Mouse (Mus musculus): Measurements from ENCODE around the gene Eme2. TPM values are rescaled to one million over a fixed set of nuclear protein-coding genes. Genes with fewer than 3 reads are reported as not detected.

The Eme2 gene
- polyA plus RNA-seq, 1 experiment, result 55.3 TPM

- peaks cover 6% of the 10 kb centered on the region for H3K4me1 ChIP-seq (replicated peaks; ENCODE audit: control insufficient read depth, insufficient read depth, low read length)
- peak overlapping the region; percentile 15; the same call in 1 of the 2 replicates for H3K27ac ChIP-seq (ENCODE audit: control insufficient read depth, insufficient read depth, low read length)
- H3K36me3 ChIP-seq (ENCODE audit: control insufficient read depth, insufficient read depth, low read length), result no peaks in the 10 kb centered on the region
- TF ChIP-seq POLR2A (IDR thresholded peaks at IDR 0.05; ENCODE audit: control insufficient read depth, extremely low read depth, insufficient read depth, low read length, poor library complexity), result no peak
- no peak for TF ChIP-seq CTCF (IDR thresholded peaks at IDR 0.05; ENCODE audit: borderline replicate concordance, control insufficient read depth, extremely low read depth, insufficient read depth, low read length, poor library complexity)
- under 1% methylated on average over 21 of the region's 21 CpGs for WGBS
- peak overlapping the region; percentile 62 for H3K4me3 ChIP-seq (ENCODE audit: control insufficient read depth, insufficient read depth, low read length)
- DNase-seq, result no peak
- no peaks in the 10 kb centered on the region for H3K27me3 ChIP-seq (ENCODE audit: control insufficient read depth, insufficient read depth, low read length)
Measured at GRCm38 (mm10) chr17:24849733-24850064, 45.2 kb downstream of the Eme2 start.

GRCm38 (mm10) chr17:24848600-24849031, 46.3 kb downstream of the Eme2 start:
- peaks cover 6% of the 10 kb centered on the region for H3K4me1 ChIP-seq (replicated peaks; ENCODE audit: control insufficient read depth, insufficient read depth, low read length)
- no peak for DNase-seq
- no peak overlapping the region for H3K4me3 ChIP-seq (ENCODE audit: control insufficient read depth, insufficient read depth, low read length)
- H3K27me3 ChIP-seq (ENCODE audit: control insufficient read depth, insufficient read depth, low read length), result no peaks in the 10 kb centered on the region
- no peak overlapping the region for H3K27ac ChIP-seq (ENCODE audit: control insufficient read depth, insufficient read depth, low read length)
- no peaks in the 10 kb centered on the region for H3K36me3 ChIP-seq (ENCODE audit: control insufficient read depth, insufficient read depth, low read length)
- no peak for TF ChIP-seq CTCF (IDR thresholded peaks at IDR 0.05; ENCODE audit: borderline replicate concordance, control insufficient read depth, extremely low read depth, insufficient read depth, low read length, poor library complexity)
- TF ChIP-seq POLR2A (IDR thresholded peaks at IDR 0.05; ENCODE audit: control insufficient read depth, extremely low read depth, insufficient read depth, low read length, poor library complexity), result no peak

- no peak for TF ChIP-seq CTCF (IDR thresholded peaks at IDR 0.05; ENCODE audit: borderline replicate concordance, control insufficient read depth, extremely low read depth, insufficient read depth, low read length, poor library complexity)
Measured at GRCm38 (mm10) chr17:24847386-24847785, 47.5 kb downstream of the Eme2 start.

GRCm38 (mm10) chr17:24844525-24844924, 50.4 kb downstream of the Eme2 start:
- H3K36me3 ChIP-seq (ENCODE audit: control insufficient read depth, insufficient read depth, low read length), result no peaks in the 10 kb centered on the region
- H3K4me3 ChIP-seq (ENCODE audit: control insufficient read depth, insufficient read depth, low read length), result no peak overlapping the region
- no peak for DNase-seq
- 86% methylated on average over 9 of the region's 9 CpGs for WGBS
- peaks cover 2% of the 10 kb centered on the region for H3K4me1 ChIP-seq (replicated peaks; ENCODE audit: control insufficient read depth, insufficient read depth, low read length)
- no peaks in the 10 kb centered on the region for H3K27me3 ChIP-seq (ENCODE audit: control insufficient read depth, insufficient read depth, low read length)
- H3K27ac ChIP-seq (ENCODE audit: control insufficient read depth, insufficient read depth, low read length), result no peak overlapping the region
- no peak for TF ChIP-seq CTCF (IDR thresholded peaks at IDR 0.05; ENCODE audit: borderline replicate concordance, control insufficient read depth, extremely low read depth, insufficient read depth, low read length, poor library complexity)
- TF ChIP-seq POLR2A (IDR thresholded peaks at IDR 0.05; ENCODE audit: control insufficient read depth, extremely low read depth, insufficient read depth, low read length, poor library complexity), result no peak

More at GRCm38 (mm10) chr17:24847386-24847785, 47.5 kb downstream of the Eme2 start:
- Histone ChIP-seq H3K27me3 (ENCODE audit: control insufficient read depth, insufficient read depth, low read length) (no peaks in the 10 kb centered on the region), H3K27ac (ENCODE audit: control insufficient read depth, insufficient read depth, low read length) (no peak overlapping the region), H3K36me3 (ENCODE audit: control insufficient read depth, insufficient read depth, low read length) (no peaks in the 10 kb centered on the region), H3K4me1 (replicated peaks; ENCODE audit: control insufficient read depth, insufficient read depth, low read length) (peaks cover 6% of the 10 kb centered on the region), H3K4me3 (ENCODE audit: control insufficient read depth, insufficient read depth, low read length) (no peak overlapping the region)
- no peak for DNase-seq
- 100% methylated on average over 1 of the region's 1 CpGs for WGBS

- WGBS, result 83% methylated on average over 2 of the region's 2 CpGs
- DNase-seq, result peak; percentile 16
- TF ChIP-seq CTCF (IDR thresholded peaks at IDR 0.05; ENCODE audit: borderline replicate concordance, control insufficient read depth, extremely low read depth, insufficient read depth, low read length, poor library complexity), result no peak
- no peak for TF ChIP-seq POLR2A (IDR thresholded peaks at IDR 0.05; ENCODE audit: control insufficient read depth, extremely low read depth, insufficient read depth, low read length, poor library complexity)
- Histone ChIP-seq H3K36me3 (ENCODE audit: control insufficient read depth, insufficient read depth, low read length) (no peaks in the 10 kb centered on the region), H3K4me1 (replicated peaks; ENCODE audit: control insufficient read depth, insufficient read depth, low read length) (no peaks in the 10 kb centered on the region), H3K4me3 (ENCODE audit: control insufficient read depth, insufficient read depth, low read length) (no peak overlapping the region), H3K27ac (ENCODE audit: control insufficient read depth, insufficient read depth, low read length) (no peak overlapping the region), H3K27me3 (ENCODE audit: control insufficient read depth, insufficient read depth, low read length) (no peaks in the 10 kb centered on the region)
Measured at GRCm38 (mm10) chr17:24842631-24843030, 52.3 kb downstream of the Eme2 start.

GRCm38 (mm10) chr17:24841133-24841532, 53.8 kb downstream of the Eme2 start:
- WGBS, result 75% methylated on average over 4 of the region's 4 CpGs
- DNase-seq, result peak; percentile 52
- H3K4me3 ChIP-seq (ENCODE audit: control insufficient read depth, insufficient read depth, low read length), result no peak overlapping the region

GRCm38 (mm10) chr17:24840341-24840740, 54.5 kb downstream of the Eme2 start:
- H3K36me3 ChIP-seq (ENCODE audit: control insufficient read depth, insufficient read depth, low read length), result no peaks in the 10 kb centered on the region
- DNase-seq, result no peak
- no peak overlapping the region for H3K4me3 ChIP-seq (ENCODE audit: control insufficient read depth, insufficient read depth, low read length)
- 46% methylated on average over 5 of the region's 5 CpGs for WGBS
- TF ChIP-seq CTCF (IDR thresholded peaks at IDR 0.05; ENCODE audit: borderline replicate concordance, control insufficient read depth, extremely low read depth, insufficient read depth, low read length, poor library complexity) (no peak), POLR2A (IDR thresholded peaks at IDR 0.05; ENCODE audit: control insufficient read depth, extremely low read depth, insufficient read depth, low read length, poor library complexity) (no peak)
- H3K27me3 ChIP-seq (ENCODE audit: control insufficient read depth, insufficient read depth, low read length), result no peaks in the 10 kb centered on the region
- H3K27ac ChIP-seq (ENCODE audit: control insufficient read depth, insufficient read depth, low read length), result no peak overlapping the region
- H3K4me1 ChIP-seq (replicated peaks; ENCODE audit: control insufficient read depth, insufficient read depth, low read length), result no peaks in the 10 kb centered on the region

More at GRCm38 (mm10) chr17:24841133-24841532, 53.8 kb downstream of the Eme2 start:
- Histone ChIP-seq H3K27ac (ENCODE audit: control insufficient read depth, insufficient read depth, low read length) (no peak overlapping the region), H3K36me3 (ENCODE audit: control insufficient read depth, insufficient read depth, low read length) (no peaks in the 10 kb centered on the region), H3K4me1 (replicated peaks; ENCODE audit: control insufficient read depth, insufficient read depth, low read length) (no peaks in the 10 kb centered on the region), H3K27me3 (ENCODE audit: control insufficient read depth, insufficient read depth, low read length) (no peaks in the 10 kb centered on the region)
- no peak for TF ChIP-seq POLR2A (IDR thresholded peaks at IDR 0.05; ENCODE audit: control insufficient read depth, extremely low read depth, insufficient read depth, low read length, poor library complexity)
- peak; percentile 56; the same call in 1 of the 2 replicates for TF ChIP-seq CTCF (IDR thresholded peaks at IDR 0.05; ENCODE audit: borderline replicate concordance, control insufficient read depth, extremely low read depth, insufficient read depth, low read length, poor library complexity)

Data from thymus, adult 2 months (tissue).